Mouse (Mus musculus) forebrain, postnatal 0 days (tissue): ENCODE measurements at regions not wholly inside any gene's neighbourhood (a gene's known extent, or its start where the extent isn't known, plus 50 kb on each side); places are given as distances from the start of the nearest gene placed in this dataset.

Source experiments
- ATAC-seq: fragments of 200-750 bp; cut with Nextera tagmentation; 2 replicates; pipeline ENCODE4 v1.8.0; 2017; ENCODE audit warnings: mild to moderate bottlenecking, moderate library complexity
- DNase-seq: peaks from one replicate; pipeline ENCODE4 v3.0.0-alpha.2; 2015
- H3K27ac ChIP-seq: fragments of 300-500 bp; sonication (generic); 2 replicates; pipeline ENCODE4 v1.5.1; 2014; ENCODE audit warnings: low read depth, mild to moderate bottlenecking, antibody characterized with exemption, low read length, moderate library complexity, mixed read lengths
- H3K27me3 ChIP-seq: fragments of 300-500 bp; sonication (generic); 2 replicates; pipeline ENCODE4 v1.6.1; 2014; ENCODE audit warnings: mild to moderate bottlenecking, low read length, mixed read lengths; ENCODE audit not compliant: insufficient read depth
- H3K36me3 ChIP-seq: fragments of 300-500 bp; sonication (generic); 2 replicates; pipeline ENCODE4 v1.6.1; 2014; ENCODE audit warnings: mild to moderate bottlenecking, moderate library complexity; ENCODE audit not compliant: insufficient read depth
- H3K4me1 ChIP-seq: fragments of 300-500 bp; sonication (generic); 2 replicates; pipeline ENCODE4 v1.6.1; 2014; ENCODE audit warnings: antibody characterized with exemption; ENCODE audit not compliant: insufficient read depth
- H3K4me2 ChIP-seq: fragments of 300-500 bp; sonication (generic); 2 replicates; pipeline ENCODE4 v1.6.1; 2014; ENCODE audit warnings: low read depth, mild to moderate bottlenecking, moderate library complexity
- H3K4me3 ChIP-seq: fragments of 300-500 bp; sonication (generic); 2 replicates; pipeline ENCODE4 v1.5.1; 2014; ENCODE audit warnings: low read depth, low read length, mixed read lengths
- H3K9ac ChIP-seq: fragments of 300-500 bp; sonication (generic); 2 replicates; pipeline ENCODE4 v1.6.1; 2014; ENCODE audit warnings: mild to moderate bottlenecking
- H3K9me3 ChIP-seq: fragments of 300-500 bp; sonication (generic); 2 replicates; pipeline ENCODE4 v1.6.1; 2016; ENCODE audit warnings: low read length
- CTCF ChIP-seq: sonication (generic); IDR thresholded peaks from 2 replicates; pipeline ENCODE4 v1.5.1; 2016; ENCODE audit warnings: antibody characterized with exemption, control low read depth, low read depth
- WGBS: fragments of 180-500 bp; shearing (Covaris S2); extraction: QIAGEN DNeasy Blood & Tissue Kit; methylation state at CpG from one replicate; pipeline ENCODE4 v1.1.7; 2014; 5-methylcytosine and 5-hydroxymethylcytosine counted together

- ATAC-seq: no peak
- no peak for TF ChIP-seq CTCF
- WGBS: 78% methylated on average over 6 of the region's 6 CpGs
These were observed 651.5 kb downstream of the Zpld1 start for GRCm38 (mm10) chr16:54646252-54646651.

GRCm38 (mm10) chr16:54629183-54629582, 668.6 kb downstream of the Zpld1 start:
- H3K9me3 ChIP-seq: no peaks in the 10 kb centered on the region
- no peak overlapping the region for H3K4me2 ChIP-seq
- WGBS: 93% methylated on average over 1 of the region's 1 CpGs
- H3K27ac ChIP-seq: no peak overlapping the region
- H3K4me3 ChIP-seq: no peak overlapping the region
- DNase-seq (no peak), ATAC-seq (no peak)
- no peaks in the 10 kb centered on the region for H3K4me1 ChIP-seq
- no peak overlapping the region for H3K9ac ChIP-seq
- TF ChIP-seq CTCF: no peak
- no peaks in the 10 kb centered on the region for H3K27me3 ChIP-seq
- H3K36me3 ChIP-seq: no peaks in the 10 kb centered on the region

More at GRCm38 (mm10) chr16:54646252-54646651, 651.5 kb downstream of the Zpld1 start:
- no peaks in the 10 kb centered on the region for H3K27me3 ChIP-seq
- no peak overlapping the region for H3K27ac ChIP-seq
- H3K4me1 ChIP-seq: no peaks in the 10 kb centered on the region
- DNase-seq: peak; percentile 5
- no peak overlapping the region for H3K4me3 ChIP-seq
- no peak overlapping the region for H3K4me2 ChIP-seq
- no peaks in the 10 kb centered on the region for H3K9me3 ChIP-seq
- H3K9ac ChIP-seq: no peak overlapping the region
- H3K36me3 ChIP-seq: no peaks in the 10 kb centered on the region

- Histone ChIP-seq H3K4me3 (no peak overlapping the region), H3K36me3 (no peaks in the 10 kb centered on the region), H3K9me3 (no peaks in the 10 kb centered on the region), H3K27ac (no peak overlapping the region), H3K27me3 (no peaks in the 10 kb centered on the region), H3K9ac (no peak overlapping the region), H3K4me1 (no peaks in the 10 kb centered on the region), H3K4me2 (no peak overlapping the region)
- TF ChIP-seq CTCF: no peak
- peak; percentile 46 for DNase-seq
- WGBS: 30% methylated on average over 2 of the region's 2 CpGs
- ATAC-seq: no peak; the same call in 1 of the 2 replicates
These were observed 705.1 kb downstream of the Zpld1 start for GRCm38 (mm10) chr16:54592643-54593042.
